Mouse (Mus musculus): ENCODE results near the gene Atf7ip.
A peak's percentile ranks its signal among the peaks of the same experiment; 100 is the strongest.

Atf7ip gene

GRCm38 (mm10) chr6:136486801-136487553, 19.0 kb upstream of the Atf7ip start:
- DNase-seq (ENCODE audit: low spot score), result no peak

- no peak for DNase-seq (ENCODE audit: low spot score)
Measured at GRCm38 (mm10) chr6:136487554-136487950, 18.4 kb upstream of the Atf7ip start.

GRCm38 (mm10) chr6:136489899-136490298, 16.1 kb upstream of the Atf7ip start:
- DNase-seq (ENCODE audit: low spot score), result no peak

DNA sequence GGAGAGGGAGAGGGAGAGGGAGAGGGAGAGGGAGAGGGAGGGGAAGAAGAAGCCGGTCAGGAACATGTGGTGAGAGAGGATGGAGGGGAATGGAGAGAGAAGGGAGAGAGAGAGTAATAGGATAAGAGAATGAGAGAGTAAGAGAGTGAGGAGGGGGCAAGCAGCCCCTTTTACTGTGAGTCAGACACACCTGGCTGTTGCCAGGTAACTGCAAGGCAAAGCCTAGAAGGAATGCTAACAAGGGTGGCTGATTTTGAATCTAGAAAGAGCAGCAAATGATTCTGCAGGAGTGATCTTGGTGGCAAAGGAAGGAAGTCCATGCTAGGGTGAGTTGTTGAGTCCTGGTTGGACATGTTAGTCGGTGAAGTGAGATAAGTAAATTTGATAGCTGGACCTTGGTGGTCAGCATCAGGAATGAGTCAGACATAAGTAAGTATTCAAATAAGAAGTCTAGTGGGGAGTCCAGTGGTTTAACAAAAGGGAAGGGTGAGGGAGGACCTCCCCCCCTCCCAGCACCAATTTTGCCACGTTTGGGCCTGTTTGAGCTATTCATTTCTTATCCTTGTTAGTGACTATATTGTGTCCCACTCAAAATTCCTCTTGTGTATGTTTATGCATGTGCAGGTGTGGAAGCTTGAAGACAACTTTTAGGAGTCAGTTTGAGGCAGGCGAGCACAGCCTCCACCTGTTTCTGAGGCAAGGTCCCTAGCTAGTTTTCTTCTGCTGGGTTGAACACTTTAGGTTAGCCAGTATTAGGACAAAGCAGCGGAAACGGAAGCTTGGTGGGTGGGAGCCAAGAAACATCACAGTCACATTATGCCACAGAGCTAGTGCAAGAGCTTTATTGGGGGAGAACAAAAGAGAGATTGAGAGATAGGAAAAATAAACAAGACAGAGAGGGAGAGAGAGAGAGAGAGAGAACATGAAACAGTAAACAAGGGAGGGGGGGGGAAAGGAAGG, 15.2 kb upstream of the Atf7ip start:
- DNase-seq (ENCODE audit: low spot score), result no peak

- DNase-seq (ENCODE audit: low spot score), result no peak
Measured at GRCm38 (mm10) chr6:136491631-136492030, 14.3 kb upstream of the Atf7ip start.

GRCm38 (mm10) chr6:136492251-136492650, 13.7 kb upstream of the Atf7ip start:
- no peak for DNase-seq (ENCODE audit: low spot score)

GRCm38 (mm10) chr6:136493486-136493885, 12.5 kb upstream of the Atf7ip start:
- no peak for DNase-seq (ENCODE audit: low spot score)

GRCm38 (mm10) chr6:136493910-136494751, 11.8 kb upstream of the Atf7ip start:
- DNase-seq (ENCODE audit: low spot score), result no peak

- no peak for DNase-seq (ENCODE audit: low spot score)
Measured at GRCm38 (mm10) chr6:136495023-136495422, 10.9 kb upstream of the Atf7ip start.

GRCm38 (mm10) chr6:136497744-136498143, 8.2 kb upstream of the Atf7ip start:
- DNase-seq (ENCODE audit: low spot score), result no peak

DNA sequence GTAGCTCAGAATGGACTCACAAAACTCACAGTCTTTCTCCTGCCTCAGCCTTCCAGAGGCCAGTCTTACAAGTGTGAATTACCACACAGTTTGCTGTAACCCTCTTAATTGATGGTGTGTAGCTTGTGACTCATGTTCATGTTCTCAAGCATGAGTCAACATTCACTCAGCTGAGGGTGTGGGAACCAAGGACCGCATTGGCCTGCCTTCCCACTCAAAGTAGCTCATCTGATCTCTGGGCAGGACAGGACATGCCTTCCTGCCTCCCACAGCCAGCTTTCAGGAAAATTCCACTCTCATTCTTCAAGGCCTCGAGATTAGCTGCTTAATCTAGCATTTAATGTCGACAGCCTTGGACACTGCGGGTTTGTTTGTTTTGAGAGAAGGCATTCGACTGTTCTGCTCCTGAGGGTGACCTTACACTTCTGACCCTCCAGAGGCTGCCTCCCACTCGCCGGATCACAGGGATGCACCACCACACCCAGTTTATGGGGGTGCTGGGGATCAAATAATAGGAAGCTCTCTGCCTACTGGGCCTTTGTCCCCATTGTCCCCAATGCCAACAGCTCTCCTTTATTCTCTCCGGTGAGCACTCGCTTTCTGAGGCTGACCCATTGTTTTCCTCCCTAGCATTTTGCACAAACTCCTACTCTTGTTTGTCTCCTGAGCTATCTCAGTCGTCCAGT, 6.5 kb upstream of the Atf7ip start:
- no peak for DNase-seq (ENCODE audit: low spot score)

- no peak for DNase-seq (ENCODE audit: low spot score)
Measured at GRCm38 (mm10) chr6:136508652-136509051, 2.7 kb downstream of the Atf7ip start.

- no peak for DNase-seq (ENCODE audit: low spot score)
Measured at GRCm38 (mm10) chr6:136510945-136511344, 5.0 kb downstream of the Atf7ip start.

GRCm38 (mm10) chr6:136512351-136512750, 6.4 kb downstream of the Atf7ip start:
- no peak for DNase-seq (ENCODE audit: low spot score)

DNA sequence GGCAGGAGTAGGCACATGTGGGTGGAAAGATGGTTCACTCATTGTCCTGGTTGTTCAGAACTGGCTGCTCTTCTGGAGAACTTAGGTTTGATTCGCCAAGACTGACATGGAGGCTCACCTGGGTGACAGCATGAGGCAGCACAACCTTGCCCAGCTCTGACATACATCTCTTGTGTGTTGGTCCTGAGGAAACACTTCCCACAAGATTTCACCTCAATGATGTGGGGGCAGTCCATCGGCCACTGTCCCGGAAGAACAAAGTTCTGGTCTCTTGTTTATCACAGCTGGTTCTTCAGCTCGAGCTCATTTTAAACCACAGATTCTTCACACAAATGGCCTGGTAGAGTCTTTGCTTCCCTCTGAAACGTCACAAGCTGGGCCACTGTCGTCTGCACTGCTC, 10.7 kb downstream of the Atf7ip start:
- DNase-seq (ENCODE audit: low spot score), result no peak

DNA sequence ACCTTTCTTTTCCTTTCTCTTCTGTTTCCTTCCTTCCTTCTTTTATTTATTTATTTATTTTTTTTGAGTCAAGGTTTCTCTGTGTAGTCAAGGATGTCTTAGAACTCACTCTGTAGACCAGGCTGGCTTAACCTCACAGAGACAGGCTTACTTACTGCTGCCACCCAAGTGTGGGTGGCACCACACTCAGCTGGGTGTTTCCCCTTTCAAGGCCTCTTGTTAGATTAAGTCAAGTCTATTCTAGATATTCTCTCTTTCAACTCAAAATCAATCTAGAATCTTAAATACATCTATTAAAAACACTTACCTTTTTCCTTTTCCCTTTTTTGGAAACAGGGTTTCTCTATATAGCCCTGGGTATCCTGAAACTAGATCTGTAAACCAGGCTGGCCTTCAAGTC, 11.3 kb downstream of the Atf7ip start:
- DNase-seq (ENCODE audit: low spot score), result no peak

DNA sequence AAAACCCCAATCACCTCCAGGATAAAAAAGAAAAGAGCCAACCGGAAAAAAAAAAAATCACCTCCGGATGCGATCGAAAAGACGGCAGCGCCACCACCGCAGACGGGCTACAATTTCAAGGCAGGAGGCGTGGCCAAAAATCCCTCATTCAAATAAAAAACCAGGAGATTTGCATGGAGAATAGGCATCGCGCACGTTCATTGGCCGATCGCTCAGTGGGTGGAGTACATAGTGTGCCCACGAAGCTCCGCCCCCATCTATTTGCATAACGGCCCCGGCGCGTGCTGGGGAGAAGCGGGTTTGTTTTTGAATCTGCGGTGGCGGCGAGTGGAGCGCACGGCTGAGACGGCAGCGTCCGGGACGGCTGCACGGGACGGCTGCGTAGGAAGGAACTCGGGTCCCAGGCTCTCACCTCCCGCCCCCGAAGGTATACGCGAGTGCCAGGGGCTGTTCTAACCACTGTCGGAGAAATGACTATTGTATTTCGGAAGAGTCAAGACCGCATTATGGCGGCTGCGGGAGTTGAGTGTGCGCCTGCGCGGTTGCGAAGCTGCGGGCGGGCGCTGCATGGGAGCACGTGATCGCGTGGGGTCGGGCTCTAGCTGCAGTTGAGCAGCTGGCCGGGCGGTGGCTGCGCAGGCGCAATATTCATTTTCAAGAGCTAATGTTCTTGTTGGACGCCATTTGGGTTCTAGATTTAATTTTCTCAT, 12.7 kb downstream of the Atf7ip start:
- DNase-seq (ENCODE audit: low spot score), result peak; percentile 82

DNA sequence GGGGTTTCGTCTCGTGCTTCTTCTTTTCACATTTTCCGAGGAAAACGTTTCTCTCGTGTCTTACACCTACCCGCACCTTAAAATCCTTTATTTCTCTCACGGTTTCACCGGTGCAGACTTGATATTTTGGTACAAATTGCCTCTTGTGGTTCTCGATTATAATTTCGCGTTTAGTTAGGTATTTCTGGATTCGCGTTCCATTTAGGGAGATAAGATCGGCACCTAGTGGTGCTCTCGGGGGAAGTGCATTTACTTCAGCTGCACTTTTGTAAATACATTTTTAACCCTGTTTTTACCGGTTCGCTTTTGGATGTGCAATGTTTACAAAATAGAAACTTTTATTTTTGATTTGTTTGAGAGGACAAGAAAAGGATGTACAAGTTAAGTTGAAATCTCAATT, 13.3 kb downstream of the Atf7ip start:
- DNase-seq (ENCODE audit: low spot score), result no peak

GRCm38 (mm10) chr6:136520361-136520760, 14.4 kb downstream of the Atf7ip start:
- DNase-seq (ENCODE audit: low spot score), result no peak

- DNase-seq (ENCODE audit: low spot score), result no peak
Measured at GRCm38 (mm10) chr6:136521681-136522080, 15.7 kb downstream of the Atf7ip start.

DNA sequence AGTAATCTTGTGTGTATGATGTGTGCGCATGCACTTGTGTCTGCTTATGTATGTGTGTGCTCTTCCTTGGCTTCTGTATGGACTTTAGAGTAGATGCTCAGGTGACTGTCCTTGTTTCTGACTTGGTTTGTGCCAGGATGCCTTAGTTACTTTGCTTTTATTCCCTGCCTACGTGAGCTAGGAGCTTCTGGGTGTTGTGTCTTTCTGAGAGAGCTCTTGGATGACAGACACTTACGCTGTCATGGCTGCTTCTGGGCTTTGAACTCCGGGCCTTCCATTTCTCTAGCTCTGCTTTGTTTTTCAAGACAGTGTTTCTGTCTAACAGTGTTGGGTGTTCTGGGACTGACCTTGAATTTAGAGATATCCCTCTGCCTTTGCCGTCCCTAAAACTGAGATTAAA, 16.7 kb downstream of the Atf7ip start:
- no peak for DNase-seq (ENCODE audit: low spot score)

Measured in ovary, postnatal 10 days (tissue).